Mouse (Mus musculus) C2C12 (cell line): Measurements from ENCODE around the gene Cluh.

Source experiments
- CTCF ChIP-seq: IDR thresholded peaks from one replicate; pipeline ENCODE4 v1.5.1; 2011; ENCODE audit not compliant: control insufficient read depth, insufficient read depth, insufficient read length
- FOSL1 ChIP-seq: IDR thresholded peaks from one replicate; pipeline ENCODE4 v1.8.0; 2011; ENCODE audit warnings: mild to moderate bottlenecking, low read length; ENCODE audit not compliant: poor library complexity, insufficient read depth, severe bottlenecking
- MAX ChIP-seq: IDR thresholded peaks from one replicate; pipeline ENCODE4 v1.6.1; 2011; ENCODE audit warnings: mild to moderate bottlenecking, control low read depth
- MYOD1 ChIP-seq: IDR thresholded peaks from one replicate; pipeline ENCODE4 v1.6.1; 2011; ENCODE audit warnings: low read depth; ENCODE audit not compliant: control insufficient read depth, insufficient read length
- MYOG ChIP-seq: IDR thresholded peaks from one replicate; pipeline ENCODE4 v1.6.1; 2011; ENCODE audit not compliant: control insufficient read depth, insufficient read length; ENCODE audit errors: extremely low read depth
- USF1 ChIP-seq: IDR thresholded peaks from one replicate; pipeline ENCODE4 v1.6.1; 2011; ENCODE audit warnings: low read depth, mild to moderate bottlenecking, control low read depth, moderate library complexity

- TF ChIP-seq USF1 (no peak), CTCF (no peak), MAX (no peak), MYOD1 (no peak), FOSL1 (no peak), MYOG (no peak)
These were observed 29.9 kb upstream of the Cluh start, which contains the start of gene Ccdc92b for GRCm38 (mm10) chr11:74619201-74619955.
